Mouse (Mus musculus) kidney, embryonic 16.5 days (tissue): Measurements from ENCODE around the gene Tmem140. TPM values are rescaled to one million over a fixed set of nuclear protein-coding genes. Genes with fewer than 3 reads are reported as not detected.
A peak's percentile ranks its signal among the peaks of the same experiment; 100 is the strongest.

Experiments used
- ATAC-seq: fragments of 200-750 bp; cut with Nextera tagmentation; 2 replicates; pipeline ENCODE4 v1.8.0; 2017; ENCODE audit warnings: moderate TSS enrichment; ENCODE audit not compliant: low FRiP score, low TSS enrichment
- H3K27ac ChIP-seq: fragments of 300-500 bp; sonication (generic); 2 replicates; pipeline ENCODE4 v1.5.1; 2014; ENCODE audit warnings: low read length
- H3K27me3 ChIP-seq: fragments of 300-500 bp; sonication (generic); 2 replicates; pipeline ENCODE4 v1.6.1; 2014; ENCODE audit warnings: low read length, control low read depth, mixed read lengths; ENCODE audit not compliant: insufficient read depth
- H3K36me3 ChIP-seq: fragments of 300-500 bp; sonication (generic); 2 replicates; pipeline ENCODE4 v1.6.1; 2014; ENCODE audit warnings: low read length, control low read depth, mixed read lengths; ENCODE audit not compliant: insufficient read depth
- H3K4me1 ChIP-seq: fragments of 300-500 bp; sonication (generic); 2 replicates; pipeline ENCODE4 v1.6.1; 2014; ENCODE audit warnings: low read length, control low read depth, mixed read lengths; ENCODE audit not compliant: insufficient read depth
- H3K4me2 ChIP-seq: fragments of 300-500 bp; sonication (generic); replicated peaks from 2 replicates; pipeline ENCODE4 v1.6.1; 2014; ENCODE audit warnings: low read depth, low read length
- H3K4me3 ChIP-seq: fragments of 300-500 bp; sonication (generic); 2 replicates; pipeline ENCODE4 v1.5.1; 2014; ENCODE audit warnings: mild to moderate bottlenecking, low read length
- H3K9ac ChIP-seq: fragments of 300-500 bp; sonication (generic); replicated peaks from 2 replicates; pipeline ENCODE4 v1.6.1; 2014; ENCODE audit warnings: low read length
- H3K9me3 ChIP-seq: fragments of 300-500 bp; sonication (generic); 2 replicates; pipeline ENCODE4 v1.6.1; 2016; ENCODE audit warnings: low read length, control low read depth
- WGBS: fragments of 180-500 bp; shearing (Covaris S2); extraction: QIAGEN DNeasy Blood & Tissue Kit; methylation state at CpG from one replicate; pipeline ENCODE4 v1.1.7; 2014; 5-methylcytosine and 5-hydroxymethylcytosine counted together
- polyA plus RNA-seq: library from polyadenylated mRNA; unstranded; fragments of >200 nt; fragmentation: Nextera tagmentation; extraction: Ambion mirVana; gene quantifications from 2 replicates; pipeline ENCODE4 v1.2.1, GENCODE M21; 2015

The Tmem140 gene
- polyA plus RNA-seq, 1 experiment from 2014 or later = 2.8 TPM

DNA sequence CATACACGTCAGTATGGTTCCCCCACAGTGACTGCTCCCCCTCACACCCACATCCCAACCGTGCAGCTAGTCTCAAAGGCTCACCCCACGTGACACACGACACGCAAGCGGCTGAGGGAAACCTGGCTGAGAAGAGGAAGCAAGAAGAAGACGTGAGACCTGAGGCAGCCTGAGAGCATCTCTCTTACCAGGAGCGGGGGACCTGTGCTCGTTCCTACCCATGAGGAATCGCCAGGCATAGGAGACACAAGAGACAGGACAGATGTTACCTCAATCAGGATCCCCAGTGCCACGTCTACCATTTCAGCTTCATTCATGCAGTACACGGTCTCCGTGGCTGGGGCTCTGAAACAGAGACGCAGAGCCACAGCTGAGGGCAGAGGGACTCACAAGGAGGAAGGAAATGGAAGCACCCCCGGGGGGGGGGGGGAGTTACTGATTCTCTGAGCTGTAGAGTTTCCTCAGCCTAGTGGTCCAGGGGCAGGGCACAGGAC lies 12.4 kb downstream of the Tmem140 start:
- Histone ChIP-seq H3K27ac (peak overlapping the region; percentile 83), H3K4me1 (peaks cover 38% of the 10 kb centered on the region), H3K27me3 (no peaks in the 10 kb centered on the region), H3K4me2 (no peak overlapping the region; the same call in 1 of the 2 replicates), H3K9me3 (no peaks in the 10 kb centered on the region), H3K9ac (peak overlapping the region; percentile 31; the same call in 1 of the 2 replicates), H3K4me3 (no peak overlapping the region), H3K36me3 (0 out of 2 replicates have a peak, but pooled peaks cover 3% of the 10 kb centered on the region)
- 78% methylated on average over 15 of the region's 15 CpGs for WGBS
- ATAC-seq = no peak

DNA sequence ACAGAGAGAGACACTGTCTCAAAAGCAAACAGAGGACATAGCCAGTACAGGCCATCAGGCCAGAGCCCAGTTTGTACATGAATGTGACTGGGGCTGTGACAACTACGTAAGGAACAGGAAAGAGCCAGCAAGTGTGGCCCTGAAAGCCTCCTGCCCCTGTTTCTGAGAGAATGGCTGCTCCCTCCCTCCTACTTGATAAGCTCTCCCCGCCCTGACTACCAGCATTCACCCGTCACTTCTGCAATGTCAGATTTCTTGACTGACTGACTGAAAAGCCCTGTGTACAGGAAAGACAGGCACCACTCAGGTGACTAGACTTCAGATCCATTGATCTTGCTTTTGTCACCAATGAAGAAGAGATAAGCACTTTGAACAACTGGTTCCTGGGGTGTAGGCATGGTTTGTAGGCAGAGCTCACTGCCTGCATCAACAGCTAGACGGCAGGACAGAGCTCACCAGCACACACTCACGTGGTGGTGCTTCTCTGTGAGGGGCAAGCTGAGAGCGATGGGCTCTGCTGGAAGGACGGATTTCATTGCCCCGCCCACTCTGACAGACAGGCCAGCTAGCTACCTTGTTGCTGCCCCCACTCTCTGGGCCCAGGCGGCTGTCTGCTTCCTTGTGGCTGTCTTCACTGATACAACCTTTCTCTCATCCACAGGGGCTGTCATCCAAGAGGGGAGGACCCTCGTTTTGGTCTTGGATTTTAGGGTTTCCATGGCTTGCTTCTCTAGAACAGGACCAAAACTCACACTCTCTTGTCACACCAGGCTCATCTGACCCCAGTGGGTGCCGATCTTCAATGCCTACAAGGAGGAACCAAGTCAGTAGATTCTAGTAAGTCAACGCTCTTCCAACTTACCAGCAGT lies 13.3 kb downstream of the Tmem140 start:
- ATAC-seq = no peak
- WGBS = 68% methylated on average over 12 of the region's 12 CpGs
- Histone ChIP-seq H3K9ac (no peak overlapping the region), H3K4me1 (peaks cover 35% of the 10 kb centered on the region), H3K36me3 (0 out of 2 replicates have a peak, but pooled peaks cover 3% of the 10 kb centered on the region), H3K27ac (0 out of 2 replicates have a peak overlapping the region, but pooled peaks have one; percentile 83), H3K4me2 (peak overlapping the region; percentile 64; the same call in 1 of the 2 replicates), H3K27me3 (no peaks in the 10 kb centered on the region), H3K4me3 (no peak overlapping the region), H3K9me3 (no peaks in the 10 kb centered on the region)

DNA sequence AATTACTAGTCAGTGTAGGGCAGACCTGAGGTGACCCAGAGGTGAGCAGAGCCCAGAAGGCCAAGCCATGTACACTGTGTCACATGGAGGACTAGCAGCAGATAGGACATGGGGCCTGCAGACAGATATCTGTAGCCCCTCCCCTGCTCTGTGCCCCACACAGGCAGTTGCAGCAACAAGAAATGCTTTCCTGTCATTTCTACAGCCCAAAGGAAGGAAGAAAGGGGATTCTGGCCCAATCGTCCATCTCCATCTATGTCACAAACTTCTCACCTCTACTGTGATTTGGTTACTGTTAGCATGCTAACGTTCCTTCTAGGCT lies 13.8 kb downstream of the Tmem140 start:
- no peak overlapping the region for H3K27ac ChIP-seq
- peak overlapping the region; percentile 73 for H3K4me3 ChIP-seq
- H3K4me2 ChIP-seq = peak overlapping the region; percentile 64
- no peaks in the 10 kb centered on the region for H3K9me3 ChIP-seq
- 19% methylated on average over 2 of the region's 2 CpGs for WGBS
- no peaks in the 10 kb centered on the region for H3K27me3 ChIP-seq
- H3K36me3 ChIP-seq = 0 out of 2 replicates have a peak, but pooled peaks cover 3% of the 10 kb centered on the region
- no peak for ATAC-seq
- peaks cover 35% of the 10 kb centered on the region for H3K4me1 ChIP-seq
- peak overlapping the region; percentile 90 for H3K9ac ChIP-seq

DNA sequence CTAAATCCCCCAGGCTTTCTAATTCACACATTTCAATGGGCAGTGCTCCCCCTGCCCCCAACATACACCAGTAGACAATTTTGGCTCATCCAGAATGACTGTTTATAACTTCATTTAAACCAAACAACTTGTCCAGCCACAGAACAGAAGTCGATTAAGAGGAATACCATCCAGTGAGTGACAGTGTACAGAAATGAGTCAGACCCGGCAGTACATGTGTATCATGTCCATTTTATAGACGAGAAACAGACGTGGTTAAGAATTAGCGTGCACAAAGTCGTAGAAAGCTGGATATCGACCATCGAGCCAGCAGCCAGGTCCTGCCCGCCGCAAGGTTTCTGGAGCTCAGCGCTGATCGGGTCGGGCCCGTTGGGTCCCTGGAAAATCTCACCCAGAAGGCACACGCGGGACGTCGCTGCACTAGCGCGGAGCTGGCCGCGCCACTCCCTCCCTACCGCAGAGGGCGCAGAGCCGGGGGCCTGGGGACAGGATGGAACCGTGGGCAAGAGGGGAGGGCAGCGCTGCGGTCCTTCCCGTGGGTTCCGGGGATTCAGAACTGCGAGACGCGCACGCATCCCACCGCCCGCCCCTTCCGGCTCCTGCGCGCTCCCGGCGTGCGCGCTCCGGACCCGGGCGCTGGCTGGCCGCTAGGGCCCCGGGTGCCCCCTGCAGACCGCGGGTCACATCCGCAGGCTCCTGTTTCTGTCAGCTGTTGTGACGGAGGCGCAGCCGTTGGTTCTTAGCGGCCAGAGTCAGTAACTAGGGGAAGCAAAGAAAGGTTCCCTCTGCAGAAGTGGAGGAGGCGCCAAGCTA lies 14.8 kb downstream of the Tmem140 start, which contains the start of gene Cyren:
Gene Cyren (minus strand): TSS at position 552 of the 813 bp plus-strand sequence.
- H3K4me2 ChIP-seq = peak within 1 kb of the TSS; percentile 64
- H3K9ac ChIP-seq = peak within 1 kb of the TSS; percentile 90
- H3K4me3 ChIP-seq = peak within 1 kb of the TSS; percentile 73
- 0% methylated on average over 44 of the region's 56 CpGs for WGBS
- peak; percentile 93 for ATAC-seq
- no peaks in the 10 kb centered on the region for H3K27me3 ChIP-seq
- H3K9me3 ChIP-seq = no peaks in the 10 kb centered on the region
- 0 out of 2 replicates have a peak, but pooled peaks cover 3% of the 10 kb centered on the region for H3K36me3 ChIP-seq
- H3K27ac ChIP-seq = peak within 1 kb of the TSS; percentile 92
- peaks cover 35% of the 10 kb centered on the region for H3K4me1 ChIP-seq

DNA sequence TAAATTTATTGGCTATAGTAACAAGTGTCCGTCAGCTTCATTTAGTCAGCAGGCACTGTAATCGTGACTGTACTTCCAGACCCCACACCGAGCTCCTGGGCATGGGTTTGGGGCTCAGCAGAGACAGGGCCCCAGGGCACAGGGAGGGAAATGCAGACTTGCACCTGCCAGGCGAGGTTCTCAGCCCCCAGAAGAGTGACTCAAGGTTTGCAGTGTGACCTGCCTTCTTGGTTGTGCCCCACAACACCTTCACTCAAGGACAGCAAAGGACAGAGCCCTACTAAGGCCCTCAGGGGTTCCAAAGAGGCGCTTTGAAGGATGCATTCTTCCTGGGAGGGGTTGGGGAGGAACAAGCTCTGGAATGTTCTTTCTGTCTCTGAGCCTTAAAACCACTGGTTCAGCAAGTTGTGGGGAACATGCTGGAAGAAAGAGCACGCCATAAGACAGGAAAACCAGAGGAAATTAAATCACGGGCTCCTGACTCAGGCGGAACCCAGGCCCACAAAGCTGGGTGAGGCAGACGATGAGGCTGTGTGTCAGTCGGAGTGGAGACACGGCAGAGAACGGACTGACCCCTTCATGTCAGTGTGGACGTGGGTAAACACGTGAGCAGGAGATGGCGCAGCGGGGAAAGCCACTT lies 16.3 kb downstream of the Tmem140 start:
- no peak overlapping the region for H3K4me3 ChIP-seq
- H3K4me1 ChIP-seq = peaks cover 30% of the 10 kb centered on the region
- H3K36me3 ChIP-seq = peaks cover 6% of the 10 kb centered on the region
- H3K27ac ChIP-seq = no peak overlapping the region
- no peak overlapping the region for H3K9ac ChIP-seq
- 86% methylated on average over 16 of the region's 16 CpGs for WGBS
- H3K9me3 ChIP-seq = no peaks in the 10 kb centered on the region
- H3K27me3 ChIP-seq = no peaks in the 10 kb centered on the region
- no peak for ATAC-seq
- H3K4me2 ChIP-seq = no peak overlapping the region

DNA sequence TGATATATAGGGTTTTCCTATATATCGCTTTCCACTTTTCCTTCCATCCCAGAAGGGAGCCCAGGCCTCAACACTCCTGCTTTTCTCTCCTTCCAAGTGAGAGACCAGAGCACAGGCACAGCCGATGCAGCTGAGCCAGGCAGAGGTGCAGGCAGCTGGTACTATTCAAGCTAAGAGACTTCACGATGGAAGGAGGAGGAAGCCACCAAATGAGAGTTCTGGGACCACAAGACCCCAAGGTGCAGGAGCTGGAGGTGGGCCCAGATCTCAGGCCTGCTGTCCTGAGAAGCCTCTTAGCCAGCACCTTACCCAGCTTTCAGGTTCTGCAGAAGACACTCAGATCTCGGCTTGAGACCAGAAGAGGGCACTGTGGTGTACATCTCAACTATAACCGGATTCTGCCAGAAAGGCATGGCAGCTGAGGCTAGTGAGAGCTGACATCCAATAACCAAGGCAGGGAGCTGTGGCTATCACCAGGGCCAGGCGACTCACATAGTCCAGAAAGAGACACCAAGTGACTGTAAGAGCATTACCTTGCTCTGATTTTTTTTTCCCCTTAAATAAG lies 17.0 kb downstream of the Tmem140 start:
- H3K4me2 ChIP-seq = no peak overlapping the region
- ATAC-seq = no peak

DNA sequence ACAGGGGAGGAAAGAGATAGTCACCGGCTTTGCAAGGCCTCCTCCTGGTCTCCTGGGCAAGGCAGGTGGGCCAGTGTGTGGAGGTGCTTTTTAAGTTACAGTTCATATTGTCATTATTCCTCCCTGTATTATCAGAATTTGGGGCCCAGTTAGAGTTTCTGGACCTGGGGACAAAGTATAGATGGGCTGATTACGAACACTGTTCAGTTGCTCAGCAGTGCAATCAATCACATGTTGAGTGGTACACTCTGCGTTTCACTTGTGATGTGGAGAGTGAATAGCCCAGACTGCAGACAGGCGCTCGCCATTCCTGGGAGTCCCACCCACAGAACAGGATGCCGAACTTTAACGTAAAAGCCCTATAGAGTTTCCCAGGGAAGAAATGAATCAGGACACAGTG lies 21.8 kb downstream of the Tmem140 start:
- Histone ChIP-seq H3K36me3 (peaks cover 19% of the 10 kb centered on the region), H3K27me3 (no peaks in the 10 kb centered on the region), H3K4me1 (0 out of 2 replicates have a peak, but pooled peaks cover 17% of the 10 kb centered on the region), H3K4me2 (no peak overlapping the region), H3K9me3 (no peaks in the 10 kb centered on the region), H3K9ac (no peak overlapping the region), H3K27ac (no peak overlapping the region), H3K4me3 (no peak overlapping the region)
- ATAC-seq = no peak
- 85% methylated on average over 7 of the region's 7 CpGs for WGBS

More for the DNA sequence above, 17.0 kb downstream of the Tmem140 start:
- H3K9me3 ChIP-seq = no peaks in the 10 kb centered on the region
- no peaks in the 10 kb centered on the region for H3K27me3 ChIP-seq
- H3K9ac ChIP-seq = no peak overlapping the region
- no peak overlapping the region for H3K4me3 ChIP-seq
- H3K36me3 ChIP-seq = peaks cover 7% of the 10 kb centered on the region
- peaks cover 22% of the 10 kb centered on the region for H3K4me1 ChIP-seq
- no peak overlapping the region for H3K27ac ChIP-seq
- WGBS = 61% methylated on average over 6 of the region's 6 CpGs

DNA sequence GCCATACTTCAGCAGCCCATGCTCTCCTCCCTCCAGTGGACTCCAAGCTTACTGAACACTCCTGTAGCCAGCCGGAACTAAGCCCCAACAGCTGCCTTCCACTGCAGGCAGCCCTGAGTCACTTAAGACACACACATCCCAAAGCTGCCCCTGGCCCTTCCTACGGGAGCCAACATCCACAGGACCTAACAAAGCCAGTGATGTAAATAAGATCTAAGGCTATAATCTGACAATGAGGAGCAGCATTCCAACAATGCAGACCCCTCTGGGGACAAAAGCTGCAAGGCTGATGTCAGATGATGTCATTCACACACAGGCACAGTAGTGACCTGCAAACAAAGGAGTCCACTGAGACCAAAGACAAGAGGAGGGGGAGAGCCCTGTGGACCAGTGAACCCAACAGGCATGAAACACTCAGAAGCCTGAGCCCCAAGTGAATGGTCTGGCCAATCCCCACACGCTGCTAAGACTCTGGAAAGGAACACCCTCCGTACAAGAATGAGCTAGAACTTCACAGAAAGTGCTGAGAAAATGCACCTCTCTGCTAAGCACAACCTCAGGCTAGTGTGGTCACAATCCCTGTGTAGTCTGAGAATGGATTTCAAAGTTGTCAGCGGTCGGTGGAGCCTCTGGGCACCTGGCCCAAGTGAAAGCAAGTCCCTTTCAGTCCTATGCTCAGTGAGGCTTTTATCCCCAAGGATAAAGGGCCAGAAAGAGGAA lies 24.3 kb downstream of the Tmem140 start:
- Histone ChIP-seq H3K4me1 (0 out of 2 replicates have a peak, but pooled peaks cover 17% of the 10 kb centered on the region), H3K9ac (no peak overlapping the region), H3K4me3 (no peak overlapping the region), H3K9me3 (no peaks in the 10 kb centered on the region), H3K36me3 (peaks cover 35% of the 10 kb centered on the region), H3K27ac (no peak overlapping the region), H3K27me3 (no peaks in the 10 kb centered on the region), H3K4me2 (no peak overlapping the region)
- 73% methylated on average over 6 of the region's 6 CpGs for WGBS
- ATAC-seq = no peak
